Mouse (Mus musculus): ENCODE measurements around the gene Mid2.

The Mid2 gene

DNA sequence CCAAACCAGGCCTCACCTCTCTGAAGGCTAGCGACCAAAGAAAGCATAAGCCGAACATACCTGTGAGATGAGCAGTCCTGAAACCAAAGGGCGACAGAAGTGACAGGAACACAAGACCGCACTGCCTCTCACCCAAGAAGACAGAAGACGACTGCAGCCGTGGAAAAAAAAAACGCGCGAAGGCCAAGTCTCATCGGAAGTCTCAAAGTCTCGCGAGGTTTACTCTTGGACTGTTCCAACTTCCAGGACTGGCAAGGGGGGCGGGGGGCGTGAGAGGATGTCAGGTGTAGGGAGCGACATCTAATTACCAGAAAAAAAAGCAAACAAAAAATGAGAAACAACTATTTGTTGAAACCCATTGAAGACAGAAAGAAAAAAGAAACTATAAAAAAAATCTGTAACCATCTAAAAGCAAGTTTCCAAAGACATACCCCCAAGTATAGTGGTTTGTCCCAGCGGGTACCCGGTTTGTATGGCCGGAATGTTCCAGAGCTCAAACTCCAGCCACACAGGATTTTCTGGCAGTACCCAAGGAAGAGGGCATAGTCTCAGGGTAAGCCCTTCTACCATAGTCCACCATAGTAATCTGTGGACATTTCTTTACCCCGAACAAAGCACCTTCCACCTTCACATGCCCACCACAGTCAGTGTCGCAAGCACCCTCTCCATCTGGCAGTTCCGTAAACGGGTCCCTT lies 149.1 kb downstream of the Mid2 start, which contains the start of gene Tex13b:
Tex13b (minus strand) TSS at position 122 of the 695 bp plus-strand sequence.
- no peak for TF ChIP-seq GATA4 (IDR thresholded peaks at IDR 0.05; ENCODE audit: insufficient replicate concordance, low read length)

Measured in liver, adult (tissue).